Mouse (Mus musculus) embryonic facial prominence, embryonic 10.5 days (tissue): Measurements from ENCODE around the gene Olfr1173. TPM values are rescaled to one million over a fixed set of nuclear protein-coding genes. Genes with fewer than 3 reads are reported as not detected.

Experiments
- DNase-seq: peaks from one replicate; pipeline ENCODE4 v3.0.0-alpha.2; 2017; ENCODE audit warnings: low spot score
- H3K27ac ChIP-seq: fragments of 300-500 bp; sonication (generic); replicated peaks from 2 replicates; pipeline ENCODE4 v1.5.1; 2016; ENCODE audit warnings: mild to moderate bottlenecking
- H3K27me3 ChIP-seq: fragments of 300-500 bp; sonication (generic); replicated peaks from 2 replicates; pipeline ENCODE4 v1.6.1; 2016; ENCODE audit warnings: low read depth, mild to moderate bottlenecking; ENCODE audit not compliant: poor library complexity, severe bottlenecking
- H3K36me3 ChIP-seq: fragments of 300-500 bp; sonication (generic); replicated peaks from 2 replicates; pipeline ENCODE4 v1.6.1; 2016; ENCODE audit warnings: mild to moderate bottlenecking, moderate library complexity
- H3K4me1 ChIP-seq: fragments of 300-500 bp; sonication (generic); 2 replicates; pipeline ENCODE4 v1.6.1; 2016
- H3K4me3 ChIP-seq: fragments of 300-500 bp; sonication (generic); 2 replicates; pipeline ENCODE4 v1.5.1; 2016; ENCODE audit warnings: mild to moderate bottlenecking, moderate library complexity
- H3K9me3 ChIP-seq: fragments of 300-500 bp; sonication (generic); 2 replicates; pipeline ENCODE4 v1.6.1; 2016; ENCODE audit warnings: mild to moderate bottlenecking
- WGBS: fragments of 180-500 bp; shearing (Covaris S2); methylation state at CpG from one replicate; pipeline ENCODE4 v1.1.7; 2016; 5-methylcytosine and 5-hydroxymethylcytosine counted together
- polyA plus RNA-seq: library from polyadenylated mRNA; unstranded; fragments of >200 nt; fragmentation: Nextera tagmentation; extraction: Ambion mirVana; gene quantifications from 2 replicates; pipeline ENCODE4 v1.2.1, GENCODE M21; 2016

Olfr1173 gene
- not detected in 2 replicates for polyA plus RNA-seq

- Histone ChIP-seq H3K9me3 (no peaks in the 10 kb centered on the region), H3K4me3 (no peak within 1 kb of the TSS), H3K27me3 (no peaks in the 10 kb centered on the region), H3K36me3 (no peaks in the 10 kb centered on the region), H3K4me1 (no peaks in the 10 kb centered on the region), H3K27ac (no peak within 1 kb of the TSS)
- no peak for DNase-seq
These were observed at the start of gene Olfr1173 for GRCm38 (mm10) chr2:88279775-88280174. Olfr1173 (minus strand) TSS chr2:88279875.

GRCm38 (mm10) chr2:88327115-88327514 is 47.4 kb upstream of the Olfr1173 start, which contains the start of gene Olfr1175-ps:
Olfr1175-ps (minus strand) TSS chr2:88327215.
- Histone ChIP-seq H3K36me3 (no peaks in the 10 kb centered on the region), H3K27ac (no peak within 1 kb of the TSS), H3K9me3 (no peaks in the 10 kb centered on the region), H3K4me3 (no peak within 1 kb of the TSS), H3K4me1 (no peaks in the 10 kb centered on the region), H3K27me3 (no peaks in the 10 kb centered on the region)
- WGBS: 90% methylated on average over 2 of the region's 2 CpGs
- DNase-seq: no peak

- Histone ChIP-seq H3K4me1 (no peaks in the 10 kb centered on the region), H3K4me3 (no peak within 1 kb of the TSS), H3K36me3 (no peaks in the 10 kb centered on the region), H3K9me3 (no peaks in the 10 kb centered on the region), H3K27me3 (no peaks in the 10 kb centered on the region), H3K27ac (no peak within 1 kb of the TSS)
- 88% methylated on average over 4 of the region's 4 CpGs for WGBS
- no peak for DNase-seq
These were observed 35.4 kb upstream of the Olfr1173 start, which contains the start of gene Olfr1174-ps for GRCm38 (mm10) chr2:88315035-88315434. Olfr1174-ps (minus strand) TSS chr2:88315135.

- 94% methylated on average over 1 of the region's 1 CpGs for WGBS
- H3K4me3 ChIP-seq: no peak within 1 kb of the TSS
- H3K36me3 ChIP-seq: no peaks in the 10 kb centered on the region
- H3K27ac ChIP-seq: no peak within 1 kb of the TSS
- no peaks in the 10 kb centered on the region for H3K9me3 ChIP-seq
- H3K27me3 ChIP-seq: no peaks in the 10 kb centered on the region
- no peaks in the 10 kb centered on the region for H3K4me1 ChIP-seq
- DNase-seq: no peak
These were observed 51.4 kb downstream of the Olfr1173 start, which contains the start of gene Olfr1170 for GRCm38 (mm10) chr2:88228234-88228633. Olfr1170 (minus strand) TSS chr2:88228334.

Other genes with a start within 250 kb of the Olfr1173 start
- gene Olfr73, start 242.2 kb downstream of the Olfr1173 start, polyA plus RNA-seq: 0.05 TPM in 1 of 2 replicates, not detected in the other
- gene Olfr1162, start 228.7 kb downstream of the Olfr1173 start, polyA plus RNA-seq: not detected in 2 replicates
- not detected in 2 replicates for gene Olfr1163, start 208.0 kb downstream of the Olfr1173 start, polyA plus RNA-seq
- gene Olfr1164, start 185.9 kb downstream of the Olfr1173 start, polyA plus RNA-seq: not detected in 2 replicates
- not detected in 2 replicates for gene Olfr1166, start 151.6 kb downstream of the Olfr1173 start, polyA plus RNA-seq
- not detected in 2 replicates for gene Olfr1167, start 124.7 kb downstream of the Olfr1173 start, polyA plus RNA-seq
- gene Olfr1168, start 98.0 kb downstream of the Olfr1173 start, polyA plus RNA-seq: not detected in 2 replicates
- not detected in 2 replicates for gene Olfr1170, start 51.5 kb downstream of the Olfr1173 start, polyA plus RNA-seq
- not detected in 2 replicates for gene Olfr1174-ps, start 35.3 kb upstream of the Olfr1173 start, polyA plus RNA-seq
- not detected in 2 replicates for gene Olfr1175-ps, start 47.3 kb upstream of the Olfr1173 start, polyA plus RNA-seq
- gene Olfr1176, start 56.8 kb upstream of the Olfr1173 start, polyA plus RNA-seq: not detected in 2 replicates
- gene Olfr1177-ps, start 66.6 kb upstream of the Olfr1173 start, polyA plus RNA-seq: not detected in 2 replicates
- not detected in 2 replicates for gene Olfr1178, start 107.2 kb upstream of the Olfr1173 start, polyA plus RNA-seq
- gene Olfr1179, start 126.6 kb upstream of the Olfr1173 start, polyA plus RNA-seq: not detected in 2 replicates
- gene Olfr1180, start 139.3 kb upstream of the Olfr1173 start, polyA plus RNA-seq: not detected in 2 replicates
- gene Olfr1181, start 146.3 kb upstream of the Olfr1173 start, polyA plus RNA-seq: not detected in 2 replicates
- not detected in 2 replicates for gene Gm13757, start 169.3 kb upstream of the Olfr1173 start, polyA plus RNA-seq
- not detected in 2 replicates for gene Olfr1183, start 175.0 kb upstream of the Olfr1173 start, polyA plus RNA-seq
- gene Olfr1184, start 203.7 kb upstream of the Olfr1173 start, polyA plus RNA-seq: not detected in 2 replicates
- not detected in 2 replicates for gene Olfr1185-ps1, start 213.4 kb upstream of the Olfr1173 start, polyA plus RNA-seq
- gene Olfr1186, start 238.7 kb upstream of the Olfr1173 start, polyA plus RNA-seq: not detected in 2 replicates